Mouse (Mus musculus): Measurements from ENCODE around the gene Col4a3. TPM values are rescaled to one million over a fixed set of nuclear protein-coding genes. Genes with fewer than 3 reads are reported as not detected.

Gene Col4a3
- polyA plus RNA-seq, 1 experiment from 2014 or later: 0.59 TPM

DNA sequence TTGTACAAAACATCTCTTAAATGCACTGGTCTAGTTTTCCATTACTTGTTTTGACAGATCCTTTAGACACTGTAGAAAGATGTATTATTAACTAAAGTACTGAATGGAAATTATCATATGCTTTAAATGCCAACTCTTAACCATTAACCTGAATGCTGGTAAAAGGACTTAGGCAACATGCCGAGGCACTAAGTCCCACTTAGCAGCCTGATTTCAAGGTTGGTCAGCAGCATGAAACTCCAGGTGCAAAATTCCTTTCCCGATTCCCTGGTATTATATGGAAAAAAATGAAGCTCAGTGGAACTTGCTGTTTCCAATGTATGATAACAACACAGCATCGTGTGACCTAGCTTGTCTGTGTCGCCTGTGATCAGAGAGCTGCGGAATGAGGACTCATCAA is 31.9 kb downstream of the Col4a3 start:
- no peak overlapping the region for H3K27ac ChIP-seq (ENCODE audit: low read length)
- H3K36me3 ChIP-seq (ENCODE audit: control insufficient read depth, insufficient read depth): no peaks in the 10 kb centered on the region
- H3K4me2 ChIP-seq (ENCODE audit: low read depth, low read length): no peak overlapping the region
- no peaks in the 10 kb centered on the region for H3K4me1 ChIP-seq (ENCODE audit: control insufficient read depth, insufficient read depth, low read length)
- H3K9me3 ChIP-seq (replicated peaks; ENCODE audit: control insufficient read depth, low read length): no peaks in the 10 kb centered on the region
- no peak overlapping the region for H3K9ac ChIP-seq (ENCODE audit: low read length)
- 71% methylated on average over 5 of the region's 5 CpGs for WGBS
- no peak overlapping the region for H3K4me3 ChIP-seq (ENCODE audit: low read length)
- ATAC-seq (replicated peaks; ENCODE audit: extremely low read depth, insufficient read depth, low FRiP score): no peak
- H3K27me3 ChIP-seq (ENCODE audit: control insufficient read depth, insufficient read depth, low read length): no peaks in the 10 kb centered on the region; the same call in 1 of the 2 replicates

DNA sequence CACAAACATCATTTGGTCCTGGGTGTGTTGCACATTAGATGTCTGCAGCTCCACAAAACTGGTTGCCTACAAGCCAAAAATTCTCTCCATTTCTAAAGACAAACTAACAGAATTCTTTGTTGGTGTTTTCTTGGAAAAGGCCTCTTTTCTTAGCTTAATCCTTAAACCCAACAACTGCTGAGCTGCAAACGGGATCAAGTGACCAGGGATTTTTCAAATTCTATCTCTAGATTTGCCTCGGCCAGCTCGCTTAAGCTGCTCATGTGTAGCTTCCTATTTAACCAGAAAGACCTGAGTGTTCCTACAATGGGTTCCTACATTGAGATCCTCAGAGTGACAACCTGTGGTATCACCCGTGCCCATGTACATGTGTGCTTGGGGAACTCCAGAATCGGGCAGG is 33.3 kb downstream of the Col4a3 start:
- Histone ChIP-seq H3K9me3 (replicated peaks; ENCODE audit: control insufficient read depth, low read length) (no peaks in the 10 kb centered on the region), H3K36me3 (ENCODE audit: control insufficient read depth, insufficient read depth) (no peaks in the 10 kb centered on the region), H3K27me3 (ENCODE audit: control insufficient read depth, insufficient read depth, low read length) (no peaks in the 10 kb centered on the region; the same call in 1 of the 2 replicates), H3K27ac (ENCODE audit: low read length) (no peak overlapping the region), H3K4me3 (ENCODE audit: low read length) (no peak overlapping the region), H3K9ac (ENCODE audit: low read length) (no peak overlapping the region), H3K4me1 (ENCODE audit: control insufficient read depth, insufficient read depth, low read length) (no peaks in the 10 kb centered on the region), H3K4me2 (ENCODE audit: low read depth, low read length) (no peak overlapping the region)
- no peak for ATAC-seq (replicated peaks; ENCODE audit: extremely low read depth, insufficient read depth, low FRiP score)
- 86% methylated on average over 5 of the region's 5 CpGs for WGBS

DNA sequence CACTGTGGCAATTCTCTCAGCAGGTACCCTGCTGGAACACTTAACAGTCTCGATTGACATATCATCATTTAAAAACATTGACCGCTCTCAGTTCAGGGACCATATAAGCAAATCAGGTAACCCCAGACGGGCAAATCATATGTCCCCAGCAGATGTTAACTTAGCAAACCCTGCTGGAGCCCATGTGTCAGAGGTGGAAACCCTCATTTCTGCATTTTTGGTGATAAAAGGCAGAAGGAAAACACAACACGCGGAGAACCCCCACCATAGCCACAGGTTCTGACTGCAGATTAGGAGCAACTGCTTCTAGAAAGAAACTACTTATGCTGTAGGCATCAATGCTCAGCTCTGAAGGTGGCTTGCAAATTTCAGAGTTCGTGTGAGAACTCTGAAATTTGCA is 38.2 kb downstream of the Col4a3 start:
- ATAC-seq (replicated peaks; ENCODE audit: extremely low read depth, insufficient read depth, low FRiP score): no peak
- Histone ChIP-seq H3K27me3 (ENCODE audit: control insufficient read depth, insufficient read depth, low read length) (no peaks in the 10 kb centered on the region; the same call in 1 of the 2 replicates), H3K4me2 (ENCODE audit: low read depth, low read length) (no peak overlapping the region), H3K4me1 (ENCODE audit: control insufficient read depth, insufficient read depth, low read length) (no peaks in the 10 kb centered on the region; the same call in 1 of the 2 replicates), H3K36me3 (ENCODE audit: control insufficient read depth, insufficient read depth) (no peaks in the 10 kb centered on the region), H3K9ac (ENCODE audit: low read length) (no peak overlapping the region), H3K9me3 (replicated peaks; ENCODE audit: control insufficient read depth, low read length) (no peaks in the 10 kb centered on the region), H3K27ac (ENCODE audit: low read length) (no peak overlapping the region), H3K4me3 (ENCODE audit: low read length) (no peak overlapping the region)
- WGBS: 78% methylated on average over 6 of the region's 6 CpGs

DNA sequence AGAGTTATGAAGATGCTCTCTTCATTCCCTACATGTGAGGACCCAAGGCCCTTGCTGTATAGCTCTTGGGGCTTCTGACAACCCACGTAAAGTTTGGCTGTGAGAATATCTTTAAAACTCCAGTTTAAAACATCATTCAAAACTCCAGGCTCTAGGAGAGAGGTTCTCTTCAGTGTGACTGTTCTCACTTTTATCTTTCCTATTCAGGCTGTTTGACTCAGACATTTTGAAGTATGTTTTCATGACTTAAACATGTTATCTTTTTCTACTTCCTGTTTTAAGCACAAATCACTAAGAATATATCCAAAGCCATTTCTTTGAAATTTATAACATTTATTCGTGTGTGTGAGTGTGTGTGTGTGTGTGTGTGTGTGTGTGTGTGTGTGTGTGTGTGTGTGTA is 38.8 kb downstream of the Col4a3 start:
- Histone ChIP-seq H3K4me3 (ENCODE audit: low read length) (no peak overlapping the region), H3K9ac (ENCODE audit: low read length) (no peak overlapping the region), H3K4me2 (ENCODE audit: low read depth, low read length) (no peak overlapping the region), H3K4me1 (ENCODE audit: control insufficient read depth, insufficient read depth, low read length) (no peaks in the 10 kb centered on the region; the same call in 1 of the 2 replicates), H3K36me3 (ENCODE audit: control insufficient read depth, insufficient read depth) (no peaks in the 10 kb centered on the region), H3K9me3 (replicated peaks; ENCODE audit: control insufficient read depth, low read length) (no peaks in the 10 kb centered on the region), H3K27me3 (ENCODE audit: control insufficient read depth, insufficient read depth, low read length) (no peaks in the 10 kb centered on the region), H3K27ac (ENCODE audit: low read length) (no peak overlapping the region)
- 67% methylated on average over 2 of the region's 2 CpGs for WGBS
- ATAC-seq (replicated peaks; ENCODE audit: extremely low read depth, insufficient read depth, low FRiP score): no peak

DNA sequence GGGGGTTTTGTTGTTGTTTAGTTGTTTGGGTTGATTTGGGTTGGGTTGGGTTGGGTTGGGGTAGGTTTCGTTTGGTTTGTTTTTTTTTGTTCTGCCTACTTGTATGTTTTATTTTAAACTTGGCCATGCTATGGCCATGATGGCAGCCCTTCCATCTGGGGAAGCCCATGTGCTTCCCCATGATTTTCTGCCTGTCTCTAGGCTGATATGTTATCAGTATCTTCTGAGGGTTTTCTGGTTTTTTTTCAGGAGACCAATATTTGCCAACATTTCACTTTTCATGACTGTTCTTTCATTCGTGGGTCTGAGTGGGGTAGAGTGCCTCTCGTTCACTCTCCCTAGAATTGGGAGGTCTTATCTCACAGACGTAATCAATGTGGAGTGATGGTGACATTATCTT is 40.9 kb downstream of the Col4a3 start:
- no peaks in the 10 kb centered on the region for H3K27me3 ChIP-seq (ENCODE audit: control insufficient read depth, insufficient read depth, low read length)
- H3K4me2 ChIP-seq (ENCODE audit: low read depth, low read length): no peak overlapping the region
- H3K9me3 ChIP-seq (replicated peaks; ENCODE audit: control insufficient read depth, low read length): no peaks in the 10 kb centered on the region
- no peaks in the 10 kb centered on the region for H3K36me3 ChIP-seq (ENCODE audit: control insufficient read depth, insufficient read depth)
- H3K9ac ChIP-seq (ENCODE audit: low read length): no peak overlapping the region
- H3K27ac ChIP-seq (ENCODE audit: low read length): no peak overlapping the region
- no peak for ATAC-seq (replicated peaks; ENCODE audit: extremely low read depth, insufficient read depth, low FRiP score)
- H3K4me3 ChIP-seq (ENCODE audit: low read length): no peak overlapping the region
- 37% methylated on average over 4 of the region's 4 CpGs for WGBS
- H3K4me1 ChIP-seq (ENCODE audit: control insufficient read depth, insufficient read depth, low read length): peaks cover 3% of the 10 kb centered on the region; the same call in 1 of the 2 replicates

DNA sequence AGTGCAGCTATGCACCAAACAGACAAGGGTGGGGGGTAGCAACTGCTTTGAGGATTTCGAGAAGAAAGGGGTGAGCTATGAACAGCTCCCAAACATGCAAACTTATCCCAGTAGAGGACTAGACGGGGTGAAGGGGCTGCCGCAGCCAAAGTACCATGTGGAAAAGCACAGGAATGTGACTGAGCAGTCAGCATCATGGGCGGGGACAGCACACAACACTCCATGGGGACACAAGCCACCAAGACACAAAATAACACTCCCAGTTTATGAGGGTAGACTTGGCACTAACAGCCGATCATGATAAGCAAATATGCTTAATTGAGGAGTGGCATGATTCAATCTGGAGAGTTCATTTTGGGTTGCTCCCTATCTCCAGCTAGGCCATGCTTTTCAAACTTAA is 42.8 kb downstream of the Col4a3 start:
- 77% methylated on average over 5 of the region's 5 CpGs for WGBS
- Histone ChIP-seq H3K27ac (ENCODE audit: low read length) (no peak overlapping the region), H3K4me1 (ENCODE audit: control insufficient read depth, insufficient read depth, low read length) (peaks cover 6% of the 10 kb centered on the region; the same call in 1 of the 2 replicates), H3K27me3 (ENCODE audit: control insufficient read depth, insufficient read depth, low read length) (0 out of 2 replicates have a peak, but pooled peaks cover 4% of the 10 kb centered on the region), H3K4me2 (ENCODE audit: low read depth, low read length) (no peak overlapping the region), H3K9ac (ENCODE audit: low read length) (no peak overlapping the region), H3K9me3 (replicated peaks; ENCODE audit: control insufficient read depth, low read length) (no peaks in the 10 kb centered on the region), H3K4me3 (ENCODE audit: low read length) (no peak overlapping the region), H3K36me3 (ENCODE audit: control insufficient read depth, insufficient read depth) (no peaks in the 10 kb centered on the region)
- ATAC-seq (replicated peaks; ENCODE audit: extremely low read depth, insufficient read depth, low FRiP score): no peak

DNA sequence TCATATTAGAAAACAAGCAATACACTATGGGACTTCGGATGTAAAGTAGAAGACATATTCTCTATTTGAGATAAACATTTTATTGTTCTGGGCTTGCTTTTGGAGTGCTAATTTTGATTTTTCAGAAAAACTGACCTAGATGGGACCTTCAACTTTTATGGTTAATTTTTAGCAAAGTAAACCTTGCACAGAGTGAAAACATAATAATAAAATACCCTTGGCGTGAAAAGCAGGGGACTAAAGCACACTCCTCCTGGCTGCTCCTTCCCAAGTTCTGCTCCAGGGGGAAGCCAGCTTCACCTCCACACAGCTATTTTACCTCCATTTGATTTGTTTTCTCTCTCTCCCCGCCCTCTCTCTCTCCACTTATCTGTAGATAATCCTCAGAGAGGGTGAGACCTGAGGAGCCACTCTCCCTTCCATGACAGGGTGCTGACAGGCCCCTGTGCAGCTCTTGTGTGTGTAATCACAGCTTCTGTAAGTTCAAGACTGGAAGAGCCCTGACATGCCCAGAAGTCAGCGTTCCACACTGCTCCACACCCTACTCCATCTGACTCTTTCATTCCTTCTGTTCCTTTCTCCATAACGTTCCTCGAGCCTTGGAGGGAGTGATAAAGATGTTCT is 44.6 kb downstream of the Col4a3 start:
- no peak overlapping the region for H3K27ac ChIP-seq (ENCODE audit: low read length)

DNA sequence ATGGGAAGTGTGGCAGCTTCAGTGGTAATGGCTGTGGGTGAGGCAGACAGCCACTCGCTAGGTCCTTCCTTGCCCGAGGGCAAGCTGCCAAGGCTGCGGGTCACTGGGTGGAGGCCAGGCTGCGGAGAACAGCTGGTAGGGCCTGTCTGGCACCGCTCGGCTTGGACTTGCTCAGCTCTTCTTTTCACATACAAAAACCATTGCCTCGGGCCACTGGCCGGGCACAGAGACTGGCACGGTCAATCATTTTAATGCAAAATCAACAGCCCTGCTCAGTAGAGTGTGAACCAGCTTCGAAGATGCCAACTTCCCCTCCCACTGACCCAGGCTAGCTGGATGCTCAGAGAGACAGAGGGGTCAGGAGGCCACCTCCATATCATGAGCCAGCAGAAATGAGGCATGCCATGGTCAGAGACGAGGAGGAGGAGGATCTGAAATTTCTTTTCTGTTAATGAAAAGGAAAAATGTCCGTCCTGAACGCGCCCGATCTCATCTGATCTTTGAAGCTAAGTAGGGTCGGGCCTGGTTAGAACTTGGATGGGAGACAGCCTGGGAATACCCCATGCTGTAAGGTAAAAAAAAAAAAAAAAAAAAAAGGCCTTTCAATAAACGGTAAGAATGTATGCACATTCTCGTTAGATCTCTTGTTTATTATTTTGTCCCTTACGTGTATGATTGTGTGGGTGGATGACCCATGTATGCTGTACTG is 48.0 kb downstream of the Col4a3 start:
- Histone ChIP-seq H3K27ac (ENCODE audit: low read length) (no peak overlapping the region), H3K4me3 (ENCODE audit: low read length) (no peak overlapping the region), H3K36me3 (ENCODE audit: control insufficient read depth, insufficient read depth) (no peaks in the 10 kb centered on the region), H3K4me2 (ENCODE audit: low read depth, low read length) (no peak overlapping the region), H3K9ac (ENCODE audit: low read length) (no peak overlapping the region), H3K9me3 (replicated peaks; ENCODE audit: control insufficient read depth, low read length) (no peaks in the 10 kb centered on the region), H3K27me3 (ENCODE audit: control insufficient read depth, insufficient read depth, low read length) (0 out of 2 replicates have a peak, but pooled peaks cover 4% of the 10 kb centered on the region), H3K4me1 (ENCODE audit: control insufficient read depth, insufficient read depth, low read length) (peaks cover 6% of the 10 kb centered on the region; the same call in 1 of the 2 replicates)
- WGBS: 67% methylated on average over 19 of the region's 19 CpGs
- ATAC-seq (replicated peaks; ENCODE audit: extremely low read depth, insufficient read depth, low FRiP score): no peak; the same call in 1 of the 2 replicates

More for the DNA sequence above, 44.6 kb downstream of the Col4a3 start:
- Histone ChIP-seq H3K9me3 (replicated peaks; ENCODE audit: control insufficient read depth, low read length) (no peaks in the 10 kb centered on the region), H3K4me3 (ENCODE audit: low read length) (no peak overlapping the region), H3K9ac (ENCODE audit: low read length) (no peak overlapping the region), H3K4me1 (ENCODE audit: control insufficient read depth, insufficient read depth, low read length) (peaks cover 6% of the 10 kb centered on the region; the same call in 1 of the 2 replicates), H3K36me3 (ENCODE audit: control insufficient read depth, insufficient read depth) (no peaks in the 10 kb centered on the region), H3K4me2 (ENCODE audit: low read depth, low read length) (no peak overlapping the region), H3K27me3 (ENCODE audit: control insufficient read depth, insufficient read depth, low read length) (0 out of 2 replicates have a peak, but pooled peaks cover 4% of the 10 kb centered on the region)
- WGBS: 30% methylated on average over 6 of the region's 6 CpGs
- peak; percentile 74; the same call in 1 of the 2 replicates for ATAC-seq (replicated peaks; ENCODE audit: extremely low read depth, insufficient read depth, low FRiP score)

DNA sequence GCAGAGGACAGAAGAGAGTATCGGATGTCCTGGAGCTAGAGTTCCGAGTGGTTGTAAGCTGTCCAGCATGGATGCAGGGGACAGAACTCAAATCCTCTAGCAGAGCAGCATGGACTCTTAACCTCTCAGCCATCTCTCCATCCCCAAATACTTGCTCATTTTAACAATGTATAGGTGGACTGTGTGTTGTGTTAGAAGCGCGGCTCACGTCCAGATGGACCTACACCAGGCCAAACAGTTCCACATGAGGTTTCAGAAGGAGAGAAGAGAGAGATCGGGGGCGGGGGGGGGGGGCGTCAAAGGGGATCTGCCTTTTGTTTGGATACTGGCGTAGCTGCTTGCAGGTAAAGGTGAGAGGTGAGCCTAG is 48.5 kb downstream of the Col4a3 start:
- Histone ChIP-seq H3K9me3 (replicated peaks; ENCODE audit: control insufficient read depth, low read length) (no peaks in the 10 kb centered on the region), H3K36me3 (ENCODE audit: control insufficient read depth, insufficient read depth) (no peaks in the 10 kb centered on the region), H3K4me3 (ENCODE audit: low read length) (no peak overlapping the region), H3K4me2 (ENCODE audit: low read depth, low read length) (no peak overlapping the region), H3K27me3 (ENCODE audit: control insufficient read depth, insufficient read depth, low read length) (0 out of 2 replicates have a peak, but pooled peaks cover 4% of the 10 kb centered on the region), H3K4me1 (ENCODE audit: control insufficient read depth, insufficient read depth, low read length) (peaks cover 6% of the 10 kb centered on the region; the same call in 1 of the 2 replicates), H3K9ac (ENCODE audit: low read length) (no peak overlapping the region), H3K27ac (ENCODE audit: low read length) (no peak overlapping the region)
- ATAC-seq (replicated peaks; ENCODE audit: extremely low read depth, insufficient read depth, low FRiP score): no peak
- WGBS: 89% methylated on average over 9 of the region's 9 CpGs

All from heart, embryonic 16.5 days (tissue).